Mouse (Mus musculus) layer of hippocampus, adult 8-10 months (tissue): Measurements from ENCODE around the gene Ccr9. TPM values are rescaled to one million over a fixed set of nuclear protein-coding genes. Genes with fewer than 3 reads are reported as not detected.

Source experiments
- DNase-seq, 2 experiments: peaks; one replicate each; pipeline ENCODE4 v3.0.0; 2022; ENCODE audit warnings: low spot score in 2 of 2
- total RNA-seq, 4 experiments: library from RNA; stranded (reverse); gene quantifications; 2 replicates each; pipeline ENCODE4 v1.2.4; 2022

Gene Ccr9
- total RNA-seq, 4 experiments from 2014 or later = 0.08 to 0.23 (median 0.18) TPM

- DNase-seq = no peak
These were observed 123.3 kb downstream of the Ccr9 start for GRCm38 (mm10) chr9:123801527-123801926.

- no peak for DNase-seq
These were observed 124.2 kb downstream of the Ccr9 start for GRCm38 (mm10) chr9:123802421-123802820.

GRCm38 (mm10) chr9:123802896-123803295 lies 124.7 kb downstream of the Ccr9 start:
- DNase-seq = no peak

- DNase-seq = no peak
These were observed 127.0 kb downstream of the Ccr9 start for GRCm38 (mm10) chr9:123805241-123805640.

- DNase-seq = no peak
These were observed 128.0 kb downstream of the Ccr9 start, which contains the start of gene Cxcr6 for GRCm38 (mm10) chr9:123806267-123806666. Cxcr6 (plus strand) TSS chr9:123806475.

GRCm38 (mm10) chr9:123808583-123808982 lies 130.3 kb downstream of the Ccr9 start:
- DNase-seq = no peak

GRCm38 (mm10) chr9:123811831-123812230 lies 133.6 kb downstream of the Ccr9 start:
- DNase-seq = no peak

GRCm38 (mm10) chr9:123814326-123814725 lies 136.1 kb downstream of the Ccr9 start:
- DNase-seq = no peak

- no peak for DNase-seq
These were observed 136.6 kb downstream of the Ccr9 start for GRCm38 (mm10) chr9:123814821-123815220.

GRCm38 (mm10) chr9:123815444-123815843 lies 137.2 kb downstream of the Ccr9 start:
- DNase-seq = no peak

GRCm38 (mm10) chr9:123815996-123816395 lies 137.8 kb downstream of the Ccr9 start:
- DNase-seq = no peak

GRCm38 (mm10) chr9:123818601-123819000 lies 140.4 kb downstream of the Ccr9 start:
- no peak for DNase-seq

GRCm38 (mm10) chr9:123826631-123827030 lies 148.4 kb downstream of the Ccr9 start:
- DNase-seq = no peak

GRCm38 (mm10) chr9:123828916-123829315 lies 150.7 kb downstream of the Ccr9 start:
- DNase-seq = peak in 1 of 2 experiments; percentile 41

Other genes with a start within 250 kb of the Ccr9 start
- gene Limd1, start 199.7 kb upstream of the Ccr9 start, total RNA-seq = 1 to 10 TPM; 6.7 to 9.6 (median 7.6) TPM
- gene Sacm1l, start 148.7 kb upstream of the Ccr9 start, total RNA-seq = 10 to 100 TPM; 54.6 to 69.3 (median 62.3) TPM
- under 1 TPM; 0.37 to 0.54 (median 0.40) TPM for gene Slc6a20b, start 45.9 kb upstream of the Ccr9 start, total RNA-seq
- gene Slc6a20a, start 446 bp downstream of the Ccr9 start, total RNA-seq = 10 to 100 TPM; 15.8 to 21.6 (median 18.3) TPM
- gene Lztfl1, start 39.3 kb downstream of the Ccr9 start, total RNA-seq = 10 to 100 TPM; 63.4 to 78.6 (median 74.5) TPM
- not detected for gene Cxcr6, start 128.0 kb downstream of the Ccr9 start, total RNA-seq
- gene Fyco1, start 173.5 kb downstream of the Ccr9 start, total RNA-seq = 10 to 100 TPM; 43.9 to 50.5 (median 46.7) TPM
- not detected for gene Xcr1, start 183.6 kb downstream of the Ccr9 start, total RNA-seq